Mouse (Mus musculus) liver, embryonic 16.5 days (tissue): ENCODE results near the gene Slc12a5. TPM values are rescaled to one million over a fixed set of nuclear protein-coding genes. Genes with fewer than 3 reads are reported as not detected.

Experiments
- ATAC-seq: fragments of 200-750 bp; cut with Nextera tagmentation; 2 replicates; pipeline ENCODE4 v1.8.0; 2017; ENCODE audit warnings: low read depth, mild to moderate bottlenecking, moderate number of reproducible peaks, moderate library complexity
- H3K27ac ChIP-seq: fragments of 300-500 bp; sonication (generic); 2 replicates; pipeline ENCODE4 v1.5.1; 2014; ENCODE audit warnings: mild to moderate bottlenecking, low read length
- H3K27me3 ChIP-seq: fragments of 300-500 bp; sonication (generic); 2 replicates; pipeline ENCODE4 v1.6.1; 2014; ENCODE audit warnings: low read depth, low read length, mixed read lengths; ENCODE audit not compliant: control insufficient read depth, insufficient read depth
- H3K36me3 ChIP-seq: fragments of 300-500 bp; sonication (generic); 2 replicates; pipeline ENCODE4 v1.6.1; 2014; ENCODE audit warnings: mild to moderate bottlenecking; ENCODE audit not compliant: control insufficient read depth, insufficient read depth
- H3K4me1 ChIP-seq: fragments of 300-500 bp; sonication (generic); 2 replicates; pipeline ENCODE4 v1.6.1; 2014; ENCODE audit warnings: low read depth, low read length, mixed read lengths; ENCODE audit not compliant: control insufficient read depth
- H3K4me2 ChIP-seq: fragments of 300-500 bp; sonication (generic); 2 replicates; pipeline ENCODE4 v1.6.1; 2014; ENCODE audit warnings: low read depth, low read length, mixed read lengths
- H3K4me3 ChIP-seq: fragments of 300-500 bp; sonication (generic); 2 replicates; pipeline ENCODE4 v1.5.1; 2014; ENCODE audit warnings: low read depth, mild to moderate bottlenecking, low read length
- H3K9ac ChIP-seq: fragments of 300-500 bp; sonication (generic); 2 replicates; pipeline ENCODE4 v1.6.1; 2014; ENCODE audit warnings: low read depth, low read length
- H3K9me3 ChIP-seq: fragments of 300-500 bp; sonication (generic); replicated peaks from 2 replicates; pipeline ENCODE4 v1.6.1; 2016; ENCODE audit warnings: low read length; ENCODE audit not compliant: control insufficient read depth
- WGBS: fragments of 180-500 bp; shearing (Covaris S2); extraction: QIAGEN DNeasy Blood & Tissue Kit; methylation state at CpG from one replicate; pipeline ENCODE4 v1.1.7; 2014; ENCODE audit not compliant: insufficient replicate concordance; 5-methylcytosine and 5-hydroxymethylcytosine counted together
- polyA plus RNA-seq: library from polyadenylated mRNA; unstranded; fragments of >200 nt; fragmentation: Nextera tagmentation; extraction: Ambion mirVana; gene quantifications from 2 replicates; pipeline ENCODE4 v1.2.1, GENCODE M21; 2015

The Slc12a5 gene
- polyA plus RNA-seq, 1 experiment from 2014 or later, result 0.13 TPM

DNA sequence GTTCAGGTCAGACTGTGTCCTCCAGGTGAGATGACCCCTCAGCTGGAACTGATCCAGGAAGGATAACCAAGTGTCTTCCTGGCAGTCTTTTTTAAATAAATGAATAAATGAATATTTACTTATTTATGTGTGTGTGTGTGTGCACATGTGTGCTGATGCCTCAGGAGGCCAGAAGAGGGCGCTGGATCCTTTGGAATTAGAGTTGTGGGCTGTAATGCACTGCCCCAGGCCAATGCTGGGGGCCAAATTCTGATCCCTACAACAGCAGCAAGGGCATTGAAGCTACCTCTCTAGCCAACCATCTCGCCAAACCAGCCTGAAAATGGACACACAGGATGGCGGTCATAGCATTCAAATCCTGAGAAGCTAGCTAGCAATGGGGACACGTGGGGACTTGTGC is 4.9 kb upstream of the Slc12a5 start:
- Histone ChIP-seq H3K27ac (no peak overlapping the region), H3K9me3 (no peaks in the 10 kb centered on the region), H3K36me3 (no peaks in the 10 kb centered on the region), H3K4me1 (peaks cover 2% of the 10 kb centered on the region; the same call in 1 of the 2 replicates), H3K9ac (no peak overlapping the region), H3K4me2 (no peak overlapping the region), H3K4me3 (no peak overlapping the region), H3K27me3 (peaks cover 14% of the 10 kb centered on the region)
- no peak for ATAC-seq
- 49% methylated on average over 4 of the region's 4 CpGs for WGBS

DNA sequence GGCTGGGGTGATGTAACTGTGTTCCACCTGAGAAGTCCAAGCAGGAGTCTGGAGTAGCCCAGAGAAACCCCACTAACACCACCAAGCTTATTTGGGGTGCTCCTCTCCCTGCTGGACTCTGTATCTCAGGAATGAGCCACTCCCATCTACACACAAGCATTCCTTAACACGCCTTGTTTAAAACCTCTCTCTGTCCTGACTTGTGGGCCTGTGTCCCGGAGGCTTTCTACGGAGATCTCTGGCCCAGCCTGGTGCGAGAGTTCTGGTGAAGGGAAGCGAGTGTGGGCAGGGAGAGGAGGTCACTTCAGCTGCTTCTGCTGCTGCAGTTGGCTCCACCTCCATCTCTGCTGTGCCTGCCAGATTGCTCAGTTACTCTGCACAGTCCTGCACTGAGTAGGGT is 4.4 kb upstream of the Slc12a5 start:
- H3K4me1 ChIP-seq, result peaks cover 2% of the 10 kb centered on the region; the same call in 1 of the 2 replicates
- H3K27me3 ChIP-seq, result peaks cover 9% of the 10 kb centered on the region
- no peaks in the 10 kb centered on the region for H3K36me3 ChIP-seq
- H3K27ac ChIP-seq, result no peak overlapping the region
- no peaks in the 10 kb centered on the region for H3K9me3 ChIP-seq
- ATAC-seq, result no peak
- WGBS, result 60% methylated on average over 5 of the region's 5 CpGs
- no peak overlapping the region for H3K9ac ChIP-seq
- H3K4me3 ChIP-seq, result no peak overlapping the region
- H3K4me2 ChIP-seq, result no peak overlapping the region

DNA sequence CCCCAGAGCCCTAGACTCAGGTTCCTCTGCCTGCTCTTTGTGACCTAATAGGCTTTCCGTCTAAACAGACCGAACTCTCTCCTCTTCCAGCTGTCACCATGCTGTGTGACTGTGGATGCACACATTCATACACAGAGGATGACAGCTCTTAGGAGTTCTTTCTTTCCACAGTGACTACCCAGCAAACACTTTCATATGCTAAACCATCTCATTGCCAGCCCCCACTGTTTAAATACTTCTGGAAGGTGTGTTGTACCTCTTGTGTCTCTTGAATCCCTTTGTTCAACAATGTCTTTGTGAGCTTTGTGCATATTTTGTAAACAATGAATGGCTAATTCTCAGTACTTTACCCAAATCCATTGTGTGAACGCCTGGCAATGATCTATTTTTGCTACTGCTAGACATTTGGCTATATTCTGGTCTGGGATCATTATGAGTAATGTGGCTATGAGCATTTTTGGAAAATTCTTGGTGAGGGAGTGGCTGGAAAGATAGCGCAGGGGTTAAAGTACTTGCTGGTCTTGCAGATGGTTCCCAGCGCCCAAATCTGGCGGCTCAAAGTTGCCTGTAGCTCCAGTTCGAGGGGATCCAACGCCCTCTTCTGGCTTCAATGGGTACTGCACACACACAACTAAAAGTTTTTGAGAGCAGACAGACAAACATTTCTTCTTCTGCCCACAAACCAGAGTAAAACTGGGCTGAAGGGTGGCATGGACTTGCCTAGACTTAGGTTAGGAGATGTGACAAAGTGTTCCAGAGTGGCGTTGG is 2.9 kb upstream of the Slc12a5 start:
- Histone ChIP-seq H3K27ac (no peak overlapping the region), H3K36me3 (no peaks in the 10 kb centered on the region), H3K4me2 (no peak overlapping the region), H3K9me3 (no peaks in the 10 kb centered on the region), H3K4me1 (peaks cover 2% of the 10 kb centered on the region; the same call in 1 of the 2 replicates), H3K9ac (no peak overlapping the region), H3K27me3 (peaks cover 3% of the 10 kb centered on the region), H3K4me3 (no peak overlapping the region)
- no peak for ATAC-seq
- WGBS, result 56% methylated on average over 9 of the region's 9 CpGs

DNA sequence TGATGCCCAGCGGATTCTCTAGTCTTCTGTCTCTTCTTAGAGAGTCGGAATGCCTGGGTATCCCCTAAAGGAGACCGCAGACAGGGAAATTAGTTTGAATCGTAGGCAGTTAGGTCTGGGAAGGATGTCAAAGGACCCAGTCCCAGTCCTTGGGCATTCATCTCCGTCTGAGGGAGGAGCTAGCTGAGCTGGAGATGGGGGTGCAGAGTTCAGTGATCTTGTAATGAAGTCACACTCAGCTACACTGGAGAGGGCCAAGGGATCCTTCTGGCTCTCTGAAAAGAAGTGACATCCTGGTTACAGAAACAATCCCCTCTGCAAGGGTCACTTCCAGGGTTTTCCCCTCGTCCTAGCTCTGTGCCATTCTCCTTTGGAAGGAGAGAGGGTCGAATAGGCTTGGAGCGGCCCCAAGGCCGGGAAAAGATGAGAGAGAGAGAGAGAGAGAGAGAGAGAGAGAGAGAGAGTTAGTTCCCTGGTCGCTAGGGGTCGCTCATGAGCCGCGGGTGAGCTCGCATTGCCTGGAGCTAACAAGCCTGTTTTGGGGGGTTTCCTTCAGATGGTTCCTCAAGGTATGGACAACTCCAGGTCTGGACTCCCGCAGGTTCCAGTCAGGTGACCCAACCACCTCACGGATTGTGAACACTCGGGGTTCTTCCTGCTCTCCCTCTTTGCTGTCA is 1.0 kb downstream of the Slc12a5 start:
- Histone ChIP-seq H3K4me1 (peaks cover 2% of the 10 kb centered on the region; the same call in 1 of the 2 replicates), H3K9ac (no peak overlapping the region), H3K4me2 (no peak overlapping the region), H3K27me3 (peaks cover 6% of the 10 kb centered on the region), H3K27ac (no peak overlapping the region), H3K36me3 (no peaks in the 10 kb centered on the region), H3K4me3 (no peak overlapping the region), H3K9me3 (no peaks in the 10 kb centered on the region)
- ATAC-seq, result no peak
- WGBS, result 10% methylated on average over 17 of the region's 17 CpGs

DNA sequence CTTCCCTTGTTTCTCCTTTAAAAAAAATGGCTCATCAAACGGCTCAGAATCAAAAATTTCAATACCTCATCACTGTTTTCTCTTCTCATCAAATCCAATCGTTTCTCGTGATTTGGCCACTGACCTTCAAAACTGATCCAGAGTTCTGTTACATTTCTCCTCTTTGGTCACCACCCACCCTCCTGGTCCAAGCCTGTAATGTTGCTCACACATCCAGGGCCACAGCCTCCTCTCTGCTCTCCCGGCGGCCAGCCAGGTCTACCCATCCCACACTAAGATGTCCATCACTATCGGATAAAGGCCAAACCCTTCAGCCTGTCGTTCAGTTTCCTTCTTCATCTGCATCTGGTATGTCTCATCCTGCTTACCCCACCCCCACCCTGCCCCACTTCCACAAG is 1.6 kb downstream of the Slc12a5 start:
- Histone ChIP-seq H3K9ac (no peak overlapping the region), H3K4me3 (no peak overlapping the region), H3K36me3 (no peaks in the 10 kb centered on the region), H3K4me2 (no peak overlapping the region), H3K27ac (no peak overlapping the region), H3K9me3 (no peaks in the 10 kb centered on the region), H3K27me3 (peaks cover 11% of the 10 kb centered on the region), H3K4me1 (peaks cover 2% of the 10 kb centered on the region; the same call in 1 of the 2 replicates)
- no peak for ATAC-seq
- 25% methylated on average over 7 of the region's 7 CpGs for WGBS

DNA sequence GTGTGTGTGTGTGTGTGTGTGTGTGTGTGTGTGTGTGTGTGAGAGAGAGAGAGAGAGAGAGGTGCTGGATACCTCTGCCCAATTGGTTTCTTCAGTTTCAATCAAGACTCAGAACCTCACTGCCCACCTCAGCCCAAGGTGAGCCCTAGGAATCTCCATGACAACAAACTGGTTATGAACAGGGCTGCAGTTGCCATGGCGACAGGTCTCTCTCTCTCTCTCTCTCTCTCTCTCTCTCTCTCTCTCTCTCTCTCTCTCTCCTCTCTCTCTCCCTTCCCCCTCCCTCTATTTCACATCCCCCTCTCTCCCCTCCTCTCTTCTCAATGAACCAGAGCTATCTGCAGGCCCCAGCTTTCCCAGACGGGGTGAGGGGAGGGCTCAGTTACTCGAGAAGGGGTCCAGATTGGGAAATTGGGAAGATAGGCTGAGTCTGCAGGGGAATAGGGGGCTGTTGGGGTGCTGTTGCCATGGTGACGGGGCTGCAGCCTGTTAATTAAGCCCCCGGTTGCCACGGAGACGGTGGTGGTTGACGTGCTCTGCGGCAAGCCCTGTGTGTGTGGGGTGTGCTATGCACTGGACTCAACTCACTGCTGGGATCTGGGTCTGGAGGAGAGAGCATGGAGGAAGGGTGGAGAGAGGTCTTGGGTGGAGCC is 3.8 kb downstream of the Slc12a5 start:
- peaks cover 32% of the 10 kb centered on the region for H3K27me3 ChIP-seq
- no peak overlapping the region for H3K4me3 ChIP-seq
- WGBS, result 43% methylated on average over 9 of the region's 9 CpGs
- no peak overlapping the region for H3K9ac ChIP-seq
- H3K4me2 ChIP-seq, result no peak overlapping the region
- H3K9me3 ChIP-seq, result no peaks in the 10 kb centered on the region
- peaks cover 2% of the 10 kb centered on the region; the same call in 1 of the 2 replicates for H3K4me1 ChIP-seq
- no peak for ATAC-seq
- H3K27ac ChIP-seq, result no peak overlapping the region
- no peaks in the 10 kb centered on the region for H3K36me3 ChIP-seq

DNA sequence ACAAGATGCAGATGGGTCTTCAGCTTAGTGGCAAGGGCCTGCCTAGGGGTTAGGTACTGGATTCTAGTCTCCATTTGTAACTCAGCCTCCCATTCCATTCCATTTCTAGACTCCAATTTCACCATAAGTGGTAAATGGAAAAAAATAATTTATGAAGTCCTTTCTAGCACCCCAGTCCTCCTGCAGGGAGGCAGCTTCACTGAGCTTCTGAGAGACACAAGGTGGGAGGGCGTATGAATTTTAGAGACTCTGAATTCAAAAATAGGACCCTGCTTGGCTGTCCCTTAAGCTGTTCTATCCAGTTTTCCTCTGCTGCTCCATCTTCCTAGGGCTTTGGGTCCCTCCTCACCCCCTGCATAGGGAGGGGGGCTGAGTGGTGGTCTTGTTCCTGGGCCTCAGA is 4.4 kb downstream of the Slc12a5 start:
- H3K4me1 ChIP-seq, result peaks cover 2% of the 10 kb centered on the region; the same call in 1 of the 2 replicates
- WGBS, result 50% methylated on average over 1 of the region's 1 CpGs
- ATAC-seq, result no peak
- no peak overlapping the region for H3K27ac ChIP-seq
- no peaks in the 10 kb centered on the region for H3K9me3 ChIP-seq
- H3K4me3 ChIP-seq, result no peak overlapping the region
- H3K36me3 ChIP-seq, result no peaks in the 10 kb centered on the region
- no peak overlapping the region for H3K9ac ChIP-seq
- peaks cover 38% of the 10 kb centered on the region for H3K27me3 ChIP-seq
- H3K4me2 ChIP-seq, result no peak overlapping the region

DNA sequence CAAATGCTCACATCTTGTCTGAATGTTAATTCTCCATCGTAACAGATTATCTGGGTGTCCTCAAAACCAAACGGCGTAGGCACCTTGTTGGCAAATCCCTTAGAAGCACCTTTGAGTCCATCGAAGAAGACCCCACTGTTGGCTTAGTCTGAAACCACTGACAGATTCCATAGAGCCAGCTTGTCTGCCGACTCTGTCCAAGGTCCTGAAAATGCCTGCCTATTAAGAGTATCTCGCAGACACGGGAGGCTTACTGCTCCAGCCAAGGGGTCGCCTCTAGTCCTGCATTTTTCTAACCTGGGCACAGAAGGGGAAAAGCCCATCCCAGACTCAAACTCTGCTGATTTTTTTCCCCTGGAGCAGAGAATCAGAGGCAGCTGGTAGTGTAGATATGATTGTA is 5.8 kb downstream of the Slc12a5 start:
- H3K27ac ChIP-seq, result no peak overlapping the region
- H3K9ac ChIP-seq, result no peak overlapping the region
- H3K27me3 ChIP-seq, result peaks cover 49% of the 10 kb centered on the region
- 11% methylated on average over 8 of the region's 8 CpGs for whole genome bisulfite sequencing
- no peaks in the 10 kb centered on the region for H3K4me1 ChIP-seq
- no peaks in the 10 kb centered on the region for H3K36me3 ChIP-seq
- no peak overlapping the region for H3K4me2 ChIP-seq
- H3K9me3 ChIP-seq, result no peaks in the 10 kb centered on the region
- ATAC-seq, result no peak
- H3K4me3 ChIP-seq, result no peak overlapping the region

DNA sequence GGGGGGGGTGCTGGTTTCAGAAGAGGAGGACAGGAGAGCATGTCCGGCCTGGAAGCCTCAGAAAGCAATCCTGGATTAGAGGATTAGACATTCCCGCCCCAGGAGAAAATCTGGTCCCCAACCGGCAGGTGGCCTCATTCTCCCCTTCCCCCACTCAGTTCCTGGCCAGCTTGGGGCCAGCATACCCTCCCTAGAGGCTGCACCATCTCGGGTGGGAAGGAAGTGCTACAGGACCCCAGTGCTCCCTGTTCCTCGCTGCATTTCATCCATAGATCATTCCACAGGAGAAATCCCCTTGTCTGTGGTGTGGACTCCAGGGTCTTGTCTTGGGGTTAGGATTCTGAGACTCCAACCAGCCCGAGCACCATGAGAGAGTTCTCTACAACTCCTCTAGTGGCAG is 6.6 kb downstream of the Slc12a5 start:
- H3K9ac ChIP-seq, result no peak overlapping the region
- H3K4me2 ChIP-seq, result no peak overlapping the region
- no peaks in the 10 kb centered on the region for H3K36me3 ChIP-seq
- no peaks in the 10 kb centered on the region for H3K4me1 ChIP-seq
- H3K4me3 ChIP-seq, result no peak overlapping the region
- H3K9me3 ChIP-seq, result no peaks in the 10 kb centered on the region
- WGBS, result 15% methylated on average over 6 of the region's 6 CpGs
- H3K27me3 ChIP-seq, result peaks cover 54% of the 10 kb centered on the region
- no peak overlapping the region for H3K27ac ChIP-seq
- no peak for ATAC-seq
